Mouse (Mus musculus): ENCODE results near the gene Ppp2r5a. TPM values are rescaled to one million over a fixed set of nuclear protein-coding genes. Genes with fewer than 3 reads are reported as not detected.
A peak's percentile ranks its signal among the peaks of the same experiment; 100 is the strongest.

Ppp2r5a gene
- total and polyA plus RNA-seq, 3 experiments: 40.3 to 96.7 (median 62.0) TPM

DNA sequence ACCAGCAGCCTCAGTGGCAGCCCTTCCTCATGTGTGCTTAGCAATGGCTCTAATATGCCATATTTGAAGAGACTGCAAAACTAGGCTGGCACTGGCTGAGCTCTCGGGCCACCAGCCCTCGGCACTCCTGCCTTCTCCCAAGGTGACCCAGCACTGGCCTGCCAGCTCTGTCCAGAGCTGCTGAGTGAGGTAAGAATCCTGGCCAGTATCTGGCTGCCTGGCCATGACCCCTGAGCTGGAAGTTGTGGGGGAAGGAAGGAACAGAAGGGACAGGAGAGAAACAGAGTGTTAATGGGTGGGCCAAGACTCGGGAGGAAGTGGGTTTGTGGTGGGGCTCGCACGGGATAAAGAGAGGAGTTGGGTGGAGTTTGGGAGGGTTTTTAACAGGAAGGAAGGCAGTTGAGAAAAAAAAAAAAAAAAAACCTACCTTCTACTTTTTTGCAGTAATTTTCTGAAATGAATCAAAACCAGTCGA lies 17.9 kb upstream of the Ppp2r5a start:
- H3K27me3 ChIP-seq (replicated peaks): no peaks in the 10 kb centered on the region
- H3K27ac ChIP-seq (ENCODE audit: insufficient read depth, low read depth): no peak overlapping the region
- no peak overlapping the region for H3K4me2 ChIP-seq (ENCODE audit: insufficient read depth, low read depth, poor library complexity, severe bottlenecking)
- TF ChIP-seq ZNF384 (IDR thresholded peaks at IDR 0.05; ENCODE audit: low read depth, low read length): peak; percentile 54
- no peak for TF ChIP-seq MAZ (IDR thresholded peaks at IDR 0.05; ENCODE audit: low read depth, low read length)
- dilution Hi-C loops (cut with MboI; ENCODE audit: extremely low pct_ligation_motif_present, extremely low pct_unique_long_range_greater_than_20kb, low sequenced_read_pairs) (no loop called here), in situ Hi-C loops (cut with MboI; ENCODE audit: low pct_ligation_motif_present, low pct_unique_long_range_greater_than_20kb, low sequenced_read_pairs) (no loop called here)
- no peak for DNase-seq (ENCODE audit: extremely low read depth)
- peaks cover 10 to 37% of the 10 kb centered on the region in 2 experiments; a peak in 3 of 4 replicates for H3K4me1 ChIP-seq (ENCODE audit: control insufficient read depth in 1 of 2, insufficient read depth in 2 of 2)
- H3K9me3 ChIP-seq (replicated peaks; ENCODE audit: low read length): no peaks in the 10 kb centered on the region
- no peak overlapping the region for H3K9ac ChIP-seq (ENCODE audit: insufficient read depth, low read depth)
- H3K4me3 ChIP-seq (replicated peaks in 1 of 3; ENCODE audit: low read depth in 2 of 3, low read length in 2 of 3, poor library complexity in 1 of 3): no peak overlapping the region
- H3K36me3 ChIP-seq (replicated peaks in 1 of 2; ENCODE audit: control insufficient read depth in 1 of 2, insufficient read depth in 1 of 2, low read length in 1 of 2): no peaks in the 10 kb centered on the region
- H3K79me2 ChIP-seq (replicated peaks; ENCODE audit: control insufficient read depth, extremely low read depth, insufficient read depth, poor library complexity, severe bottlenecking): no peaks in the 10 kb centered on the region

DNA sequence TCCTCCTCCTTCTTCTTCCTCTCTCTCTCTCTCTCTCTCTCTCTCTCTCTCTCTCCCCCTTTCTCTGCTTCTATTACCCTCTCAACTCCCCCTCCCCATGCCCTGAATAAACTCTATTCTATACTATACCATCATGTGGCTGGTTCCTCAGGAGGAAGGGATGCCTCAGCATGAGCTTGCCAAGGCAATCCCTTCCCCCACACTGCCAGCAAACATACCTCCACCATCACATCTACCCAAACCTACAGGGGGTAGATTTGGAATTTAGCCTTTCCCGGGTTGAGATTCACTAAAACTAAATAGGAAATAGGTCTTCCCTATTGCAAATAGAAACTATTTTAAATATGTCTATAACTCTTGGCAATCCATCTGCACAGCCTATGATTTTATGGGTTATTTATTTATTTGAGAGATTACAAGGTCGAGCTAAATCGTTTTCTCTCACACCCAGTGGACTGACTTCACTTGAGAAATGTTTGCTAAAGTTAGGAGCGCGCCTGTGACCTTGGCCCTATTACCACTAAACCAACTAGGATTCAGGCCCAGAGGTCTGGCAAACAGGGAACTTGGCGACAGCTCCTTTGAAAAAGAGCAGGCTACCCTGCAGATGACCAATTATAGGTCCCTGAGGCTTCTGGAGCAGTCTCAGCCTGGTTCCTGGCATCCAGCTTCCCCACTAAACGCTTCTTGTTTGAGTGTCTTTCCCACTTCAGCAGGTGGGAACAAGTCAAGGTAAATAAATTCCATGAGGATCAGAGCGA lies 17.1 kb upstream of the Ppp2r5a start:
- no peaks in the 10 kb centered on the region for H3K27me3 ChIP-seq (replicated peaks)
- no peak for DNase-seq (ENCODE audit: extremely low read depth)
- H3K4me3 ChIP-seq (replicated peaks in 1 of 3; ENCODE audit: low read depth in 2 of 3, low read length in 2 of 3, poor library complexity in 1 of 3): no peak overlapping the region
- in situ Hi-C loops (cut with MboI; ENCODE audit: low pct_ligation_motif_present, low pct_unique_long_range_greater_than_20kb, low sequenced_read_pairs): no loop called here
- H3K79me2 ChIP-seq (replicated peaks; ENCODE audit: control insufficient read depth, extremely low read depth, insufficient read depth, poor library complexity, severe bottlenecking): no peaks in the 10 kb centered on the region
- no peaks in the 10 kb centered on the region for H3K36me3 ChIP-seq (replicated peaks in 1 of 2; ENCODE audit: control insufficient read depth in 1 of 2, insufficient read depth in 1 of 2, low read length in 1 of 2)
- H3K9me3 ChIP-seq (replicated peaks; ENCODE audit: low read length): no peaks in the 10 kb centered on the region
- no peak overlapping the region for H3K9ac ChIP-seq (ENCODE audit: insufficient read depth, low read depth)
- TF ChIP-seq PAX5 (IDR thresholded peaks at IDR 0.05; ENCODE audit: low read length) (no peak), BHLHE40 (IDR thresholded peaks at IDR 0.05; ENCODE audit: low read depth, low read length) (no peak), MAFK (IDR thresholded peaks at IDR 0.05; ENCODE audit: insufficient replicate concordance, low read length) (no peak), NRF1 (IDR thresholded peaks at IDR 0.05; ENCODE audit: low read depth, low read length) (no peak), TCF12 (IDR thresholded peaks at IDR 0.05; ENCODE audit: low read depth, low read length) (no peak), UBTF (IDR thresholded peaks at IDR 0.05; ENCODE audit: low read depth, low read length) (no peak), POLR2A (IDR thresholded peaks at IDR 0.05; ENCODE audit: low read depth, low read length) (no peak), POLR2AphosphoS2 (IDR thresholded peaks at IDR 0.05; ENCODE audit: low read depth, low read length) (no peak), JUND (conservative IDR thresholded peaks at IDR 0.05; ENCODE audit: low read depth, low read length) (no peak), ELF1 (IDR thresholded peaks at IDR 0.05; ENCODE audit: low read depth, low read length) (no peak), MYC (IDR thresholded peaks at IDR 0.05; ENCODE audit: low read depth, low read length) (no peak), MAX (IDR thresholded peaks at IDR 0.05; ENCODE audit: low read length) (no peak), USF2 (conservative IDR thresholded peaks at IDR 0.05; ENCODE audit: low read depth, low read length) (no peak), KAT2A (IDR thresholded peaks at IDR 0.05; ENCODE audit: insufficient replicate concordance, low read length) (no peak), IRF4 (IDR thresholded peaks at IDR 0.05; ENCODE audit: low read depth, low read length) (no peak), ZMIZ1 (IDR thresholded peaks at IDR 0.05; ENCODE audit: low read depth, low read length) (no peak), CHD2 (IDR thresholded peaks at IDR 0.05; ENCODE audit: low read length) (no peak), RCOR1 (conservative IDR thresholded peaks at IDR 0.05; ENCODE audit: low read depth, low read length) (no peak), EP300 (IDR thresholded peaks at IDR 0.05; ENCODE audit: low read length) (no peak)
- dilution Hi-C loops (cut with MboI; ENCODE audit: extremely low pct_ligation_motif_present, extremely low pct_unique_long_range_greater_than_20kb, low sequenced_read_pairs): no loop called here
- H3K27ac ChIP-seq (ENCODE audit: insufficient read depth, low read depth): no peak overlapping the region
- no peak overlapping the region for H3K4me2 ChIP-seq (ENCODE audit: insufficient read depth, low read depth, poor library complexity, severe bottlenecking)
- H3K4me1 ChIP-seq (ENCODE audit: control insufficient read depth in 1 of 2, insufficient read depth in 2 of 2): peaks cover 9 to 37% of the 10 kb centered on the region in 2 experiments; a peak in 3 of 4 replicates

Data from CH12.LX (cell line).